Mouse (Mus musculus) E14TG2a.4 (cell line): ENCODE results near the gene Rabac1.

Source experiments
- CTCF ChIP-seq: conservative IDR thresholded peaks from 2 replicates; pipeline ENCODE4 v1.5.1; 2014; ENCODE audit warnings: low read length
- POU5F1 ChIP-seq: IDR thresholded peaks from 2 replicates; pipeline ENCODE4 v1.6.1; 2014; ENCODE audit warnings: low read length, borderline replicate concordance

GRCm38 (mm10) chr7:25006586-25007364, 34.2 kb upstream of the Rabac1 start:
- TF ChIP-seq CTCF = no peak
- TF ChIP-seq POU5F1 = no peak
